Mouse (Mus musculus) brain, adult 2 months (tissue): ENCODE results near the gene Hs3st2.
A peak's percentile ranks its signal among the peaks of the same experiment; 100 is the strongest.
"Not testable (repeated sequence)": the region's sequence is repeated elsewhere in the genome, so short reads cannot be mapped to it uniquely, and the experiment has no call there.

Source experiments
- DNase-seq: peaks from one replicate; pipeline ENCODE4 v3.0.0; 2011; ENCODE audit warnings: low read depth, low spot score

The Hs3st2 gene

GRCm38 (mm10) chr7:121391225-121391983 lies at the start of gene Hs3st2:
Gene Hs3st2, plus strand, starts transcription at chr7:121391859.
- peak; percentile 72 for DNase-seq

DNA sequence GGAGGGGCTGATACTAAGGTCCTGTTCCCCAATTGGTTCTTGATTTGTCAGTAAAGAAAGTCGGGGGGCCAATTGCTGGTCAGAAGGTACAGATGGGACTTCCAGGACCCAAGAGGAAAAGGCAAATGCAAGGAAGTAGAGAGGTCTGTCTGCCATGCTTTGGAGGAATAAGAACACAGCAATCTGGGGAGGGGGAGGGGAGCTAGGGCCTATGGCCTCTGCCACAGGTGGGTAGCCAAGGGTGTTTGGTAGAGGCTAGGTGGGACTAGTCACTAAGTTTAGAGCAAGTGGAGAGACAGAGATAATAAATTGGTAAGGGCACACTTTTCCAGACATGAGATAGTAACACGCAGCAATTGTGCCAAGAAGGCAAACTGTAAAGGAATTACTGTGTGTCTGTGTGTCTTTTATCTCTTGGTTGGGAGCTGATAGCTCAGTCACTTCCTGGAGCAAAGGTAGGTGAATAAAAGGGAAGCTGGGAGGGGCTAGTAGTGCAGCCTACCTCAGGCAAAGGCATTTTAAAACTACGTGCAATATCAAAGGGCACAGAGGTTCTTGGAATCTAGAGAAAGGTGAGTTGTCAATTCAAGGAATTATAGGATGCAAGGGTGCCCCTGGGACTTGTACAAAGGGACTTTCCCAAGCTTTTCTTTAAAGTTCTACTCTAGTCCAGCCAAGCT lies 43.2 kb upstream of the Hs3st2 start:
- no peak for DNase-seq

- no peak for DNase-seq
Measured at GRCm38 (mm10) chr7:121351688-121352087, 40.0 kb upstream of the Hs3st2 start.

GRCm38 (mm10) chr7:121361448-121361847 lies 30.2 kb upstream of the Hs3st2 start:
- DNase-seq, result not testable (repeated sequence)

GRCm38 (mm10) chr7:121365584-121365983 lies 26.1 kb upstream of the Hs3st2 start:
- no peak for DNase-seq

DNA sequence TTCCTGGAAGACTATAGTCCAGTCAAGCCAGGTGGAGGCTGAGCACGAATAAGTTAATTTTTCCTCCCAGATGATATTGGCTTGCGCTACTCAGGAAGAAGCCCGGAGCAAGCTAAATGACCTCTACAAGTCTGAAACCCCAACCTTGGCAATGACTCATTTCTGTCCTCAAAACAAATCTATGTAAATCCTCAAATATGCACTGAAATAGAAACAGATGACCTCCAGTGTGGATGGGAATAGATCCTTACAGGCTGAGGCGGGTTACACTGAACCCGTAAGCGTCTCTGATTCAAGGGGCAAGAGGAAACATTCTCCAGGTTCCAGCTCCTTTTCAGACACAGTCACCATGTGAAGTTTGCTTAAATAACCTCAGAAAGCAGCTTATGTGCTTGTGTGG lies 24.5 kb upstream of the Hs3st2 start:
- no peak for DNase-seq

GRCm38 (mm10) chr7:121371990-121372389 lies 19.7 kb upstream of the Hs3st2 start:
- no peak for DNase-seq

DNA sequence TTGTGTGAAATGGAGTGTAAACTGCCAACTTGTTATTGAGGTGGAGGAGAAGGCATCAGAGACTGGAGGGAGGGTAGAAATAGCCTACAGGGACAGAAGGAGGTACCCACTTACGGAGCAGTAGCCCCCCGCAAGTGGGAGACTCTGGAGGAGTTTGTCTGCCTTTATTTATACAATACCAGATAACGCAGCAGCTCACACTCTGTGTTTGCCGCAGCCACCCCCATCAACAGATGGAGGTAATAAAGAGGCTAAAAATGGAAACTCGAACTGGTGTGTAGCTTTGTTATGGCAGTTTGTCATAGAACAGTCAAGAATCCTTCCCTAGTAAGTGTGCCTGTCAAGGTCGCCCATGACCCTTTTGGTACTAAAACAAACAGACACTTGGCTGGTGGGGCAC lies 16.2 kb upstream of the Hs3st2 start:
- peak; percentile 48 for DNase-seq

DNA sequence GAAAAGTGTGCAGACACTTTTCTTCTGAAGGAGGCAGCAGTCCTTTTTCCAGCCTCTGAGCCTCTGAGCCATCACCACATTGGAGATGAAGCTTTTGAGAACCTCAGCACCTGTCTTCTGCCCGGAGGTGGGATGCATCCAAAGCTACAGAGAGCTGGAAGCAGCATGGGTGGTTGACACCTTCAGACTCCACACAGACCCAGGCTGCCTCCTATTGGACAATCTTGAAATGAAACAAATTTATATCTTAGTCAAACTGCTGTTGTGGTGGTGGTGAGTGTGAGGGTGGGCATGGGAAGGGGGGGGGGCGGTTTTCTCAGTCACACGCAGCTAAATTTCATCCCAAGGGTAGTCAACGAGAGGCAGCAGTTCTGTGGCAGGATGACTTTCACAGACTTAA lies 12.7 kb upstream of the Hs3st2 start:
- DNase-seq, result peak; percentile 26

DNA sequence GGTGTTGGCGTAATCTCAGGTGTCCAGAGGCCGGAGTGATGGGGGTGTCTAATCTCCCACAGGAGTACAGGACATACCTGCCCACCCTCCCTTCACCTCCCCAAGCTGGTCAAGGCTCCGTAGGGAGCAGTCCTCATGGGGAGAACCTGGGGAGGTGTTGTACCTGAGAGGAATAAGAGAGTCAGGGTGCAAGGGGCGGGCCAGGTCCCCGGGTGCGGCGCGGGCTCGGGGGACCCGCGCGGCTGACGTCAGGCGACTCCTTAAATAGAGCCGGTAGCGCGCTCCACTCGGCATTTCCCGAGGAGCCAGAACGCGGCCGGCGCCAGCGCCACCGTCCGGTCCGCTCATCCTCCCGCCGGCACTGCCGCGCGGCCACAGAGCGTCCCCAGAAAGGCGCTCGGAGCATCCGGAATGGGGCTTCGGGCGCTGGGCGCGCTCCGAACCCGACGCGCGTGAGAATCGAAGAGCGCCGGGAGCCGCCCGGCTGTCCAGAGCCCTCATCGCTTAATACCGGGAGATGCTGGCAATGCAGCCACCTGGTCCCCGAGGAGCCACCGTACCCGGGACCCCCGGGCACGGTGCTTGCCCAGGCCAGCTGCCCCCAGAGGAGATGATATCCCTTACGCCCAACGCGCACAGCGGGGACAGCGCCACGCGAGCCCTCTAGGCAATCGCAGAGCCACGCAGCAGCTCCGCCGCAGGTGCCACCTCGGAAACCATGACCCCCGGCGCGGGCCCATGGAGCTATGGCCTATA lies 503 bp downstream of the Hs3st2 start:
- DNase-seq, result peak; percentile 69

- peak; percentile 15 for DNase-seq
Measured at GRCm38 (mm10) chr7:121392740-121392993, 1.0 kb downstream of the Hs3st2 start.

DNA sequence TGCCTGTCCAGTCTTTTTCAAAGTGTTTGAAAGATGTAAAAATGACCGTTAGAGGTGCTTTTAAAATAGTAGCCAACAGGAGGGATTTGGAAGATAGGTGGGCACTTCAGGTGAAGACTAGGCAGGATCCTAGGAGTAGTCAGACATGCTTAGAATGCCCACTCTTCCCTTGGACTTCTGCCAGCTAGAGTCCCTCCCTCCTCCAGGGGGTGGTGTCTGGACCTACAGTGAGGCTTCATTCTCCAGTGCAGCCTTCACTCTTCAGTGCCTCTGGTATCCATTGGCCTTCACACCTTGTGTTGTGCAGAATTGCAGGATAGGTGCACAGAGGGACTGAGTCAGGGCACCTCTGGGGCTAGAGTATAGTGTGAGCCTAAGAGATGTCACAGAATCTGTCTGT lies 2.2 kb downstream of the Hs3st2 start:
- DNase-seq, result peak; percentile 31

DNA sequence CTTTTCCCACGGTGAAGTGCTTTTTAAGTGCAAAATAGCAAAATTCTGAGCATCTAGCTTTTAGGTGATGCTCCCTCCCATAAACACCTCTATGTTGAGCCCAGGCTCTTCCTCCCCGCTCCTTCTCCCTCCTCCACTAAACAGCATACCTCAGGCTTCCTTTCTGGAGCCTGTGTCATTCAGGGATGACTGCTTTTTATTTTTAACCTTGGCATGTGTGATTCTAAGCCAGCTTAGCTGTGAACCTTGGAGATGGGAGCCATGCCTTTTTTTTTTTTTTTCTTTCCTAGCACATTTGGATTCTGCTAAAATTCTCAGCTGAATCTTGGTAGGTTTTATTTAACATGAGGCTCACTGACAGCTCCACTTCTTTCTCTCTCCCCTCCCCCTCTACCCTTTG lies 3.2 kb downstream of the Hs3st2 start:
- peak; percentile 63 for DNase-seq

DNA sequence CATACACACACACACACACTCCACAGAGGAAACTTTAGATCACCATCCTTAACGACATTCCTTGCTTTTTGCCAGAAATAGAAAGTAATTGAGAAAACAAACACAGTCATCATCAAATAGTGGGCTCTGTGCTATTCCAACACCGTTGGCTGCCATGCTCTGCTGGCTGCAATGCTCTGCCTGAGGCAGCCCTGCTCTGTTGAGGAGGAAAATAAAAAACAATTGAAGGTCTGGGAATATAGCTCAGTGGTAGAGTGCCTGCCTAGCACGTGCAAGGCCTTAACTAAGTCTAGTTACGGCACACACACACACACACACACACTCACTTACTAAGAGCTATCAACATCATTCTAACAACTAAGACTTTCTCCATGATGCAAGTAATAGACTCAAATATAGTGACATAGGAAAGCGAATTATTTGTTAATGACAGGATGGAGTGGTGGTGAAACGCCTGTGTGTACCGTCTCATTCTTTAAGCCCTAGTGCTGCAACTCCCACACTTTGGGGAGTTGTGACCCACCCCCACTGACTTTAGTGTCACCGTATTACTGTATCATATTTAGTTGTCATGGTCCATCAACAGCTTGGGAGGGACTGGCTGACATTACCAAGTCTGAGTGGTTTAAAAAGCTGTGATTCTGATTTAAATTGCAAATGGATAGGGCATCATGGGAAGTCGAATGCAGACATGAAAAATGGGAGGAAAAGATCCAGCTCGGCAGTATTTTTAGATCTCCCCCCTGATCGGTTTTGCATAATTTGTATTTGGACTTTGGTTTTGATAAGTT lies 19.3 kb downstream of the Hs3st2 start:
- DNase-seq, result no peak

- DNase-seq, result no peak
Measured at GRCm38 (mm10) chr7:121411507-121411898, 19.8 kb downstream of the Hs3st2 start.

GRCm38 (mm10) chr7:121436884-121437283 lies 45.2 kb downstream of the Hs3st2 start:
- no peak for DNase-seq

DNA sequence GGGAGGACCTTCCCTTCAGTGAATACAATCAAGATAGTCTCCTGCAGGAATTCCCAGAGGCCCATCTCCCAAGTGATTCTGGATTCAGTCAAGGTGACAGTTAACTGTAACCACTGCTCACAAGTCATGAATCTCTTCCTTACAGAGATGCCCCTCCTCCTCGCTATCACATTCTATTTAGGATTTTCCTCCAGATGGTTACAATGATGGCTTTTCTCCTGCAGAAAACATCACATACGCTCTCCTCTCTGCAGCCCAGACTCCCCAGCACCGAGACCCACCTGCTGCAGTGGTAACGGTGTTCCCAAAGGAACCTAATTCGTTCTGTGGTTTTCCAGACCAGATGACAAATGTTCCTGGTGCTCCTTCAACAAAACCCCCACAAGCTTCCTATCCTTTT lies 49.5 kb downstream of the Hs3st2 start:
- peak; percentile 50 for DNase-seq

- DNase-seq, result no peak
Measured at GRCm38 (mm10) chr7:121444336-121444735, 52.7 kb downstream of the Hs3st2 start.

DNA sequence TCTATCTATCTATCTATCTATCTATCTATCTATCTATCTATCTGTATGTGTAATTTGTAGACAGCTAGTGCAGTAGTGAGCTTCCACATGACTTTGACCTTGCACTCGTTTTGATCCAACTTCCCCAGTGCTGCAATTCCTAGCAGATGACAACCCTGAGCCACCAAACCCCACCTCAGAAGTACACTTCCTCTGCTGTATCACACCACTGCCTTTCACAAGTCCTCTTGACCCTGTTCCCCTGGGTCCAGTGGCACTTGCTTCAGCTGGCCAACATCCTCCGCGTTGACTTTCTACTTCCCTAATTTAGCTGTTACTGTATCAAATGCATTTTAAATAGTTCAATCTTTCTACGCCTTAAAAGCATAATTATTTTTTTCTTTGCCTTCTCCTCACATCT lies 54.6 kb downstream of the Hs3st2 start:
- DNase-seq, result peak; percentile 21

DNA sequence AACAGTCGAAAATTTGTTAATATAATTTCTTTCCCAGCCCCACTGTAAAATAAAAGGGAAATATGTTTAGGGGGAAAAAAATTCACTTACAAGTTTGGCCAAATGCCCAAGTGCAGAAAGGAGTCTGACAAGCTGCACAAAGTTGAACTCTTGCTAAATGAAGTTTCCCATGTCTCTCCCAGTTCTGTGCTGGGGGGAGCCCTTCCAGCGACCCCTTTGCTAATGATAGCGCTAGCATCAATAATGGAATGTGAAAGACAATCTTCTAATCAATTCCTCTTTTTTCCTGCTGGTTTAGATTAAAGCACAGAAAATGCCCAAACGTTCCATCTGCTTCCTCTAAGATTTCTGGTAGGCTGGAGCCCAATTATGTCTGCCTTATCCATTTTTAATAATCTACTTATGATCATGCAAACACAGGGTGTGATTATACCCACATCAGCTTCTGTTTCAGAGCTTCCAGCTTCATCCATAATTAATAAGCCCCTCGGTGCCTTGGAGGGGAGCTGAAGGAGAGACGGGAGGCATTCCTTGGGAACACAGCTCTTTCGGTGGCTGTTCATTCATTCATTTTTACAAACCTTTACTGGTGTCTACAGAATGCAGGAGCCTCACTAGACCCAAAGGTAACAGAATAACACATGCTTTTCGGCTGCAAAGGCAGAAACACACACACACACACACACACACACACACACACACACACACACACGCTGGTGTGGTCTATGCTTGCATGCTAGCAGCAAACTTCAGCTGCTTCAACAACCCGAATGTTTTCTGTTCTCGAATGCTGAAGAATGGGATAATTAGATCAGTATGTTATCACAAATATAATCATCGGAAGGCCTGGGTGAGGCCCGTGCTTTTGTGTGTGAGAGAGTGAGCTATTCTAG lies 59.5 kb downstream of the Hs3st2 start:
- DNase-seq, result peak; percentile 20

- no peak for DNase-seq
Measured at GRCm38 (mm10) chr7:121456716-121457115, 65.1 kb downstream of the Hs3st2 start.
